Mouse (Mus musculus): ENCODE results near the gene Pou2f3.
A peak's percentile ranks its signal among the peaks of the same experiment; 100 is the strongest.
"Not testable (repeated sequence)": the region's sequence is repeated elsewhere in the genome, so short reads cannot be mapped to it uniquely, and the experiment has no call there.

The Pou2f3 gene

GRCm38 (mm10) chr9:43151779-43152178 lies 58.4 kb downstream of the Pou2f3 start:
- no peak for DNase-seq

GRCm38 (mm10) chr9:43150957-43151356 lies 59.2 kb downstream of the Pou2f3 start:
- DNase-seq, result no peak

GRCm38 (mm10) chr9:43150075-43150474 lies 60.1 kb downstream of the Pou2f3 start:
- DNase-seq, result peak; percentile 48

GRCm38 (mm10) chr9:43149498-43149897 lies 60.7 kb downstream of the Pou2f3 start:
- no peak for DNase-seq

- DNase-seq, result no peak
Observed at GRCm38 (mm10) chr9:43145196-43145595, 65.0 kb downstream of the Pou2f3 start.

- no peak for DNase-seq
Observed at GRCm38 (mm10) chr9:43144206-43144810, 65.9 kb downstream of the Pou2f3 start.

- DNase-seq, result peak; percentile 88
Observed at GRCm38 (mm10) chr9:43141839-43142238, 68.3 kb downstream of the Pou2f3 start.

GRCm38 (mm10) chr9:43133525-43133924 lies 76.6 kb downstream of the Pou2f3 start:
- DNase-seq, result no peak

- no peak for DNase-seq
Observed at GRCm38 (mm10) chr9:43132380-43132779, 77.8 kb downstream of the Pou2f3 start.

GRCm38 (mm10) chr9:43131940-43132339 lies 78.2 kb downstream of the Pou2f3 start:
- no peak for DNase-seq

GRCm38 (mm10) chr9:43130684-43131083 lies 79.5 kb downstream of the Pou2f3 start:
- no peak for DNase-seq

- DNase-seq, result peak; percentile 54
Observed at GRCm38 (mm10) chr9:43127101-43127787, 82.9 kb downstream of the Pou2f3 start.

GRCm38 (mm10) chr9:43122379-43122778 lies 87.8 kb downstream of the Pou2f3 start:
- peak; percentile 43 for DNase-seq

GRCm38 (mm10) chr9:43121948-43122347 lies 88.2 kb downstream of the Pou2f3 start:
- not testable (repeated sequence) for DNase-seq

GRCm38 (mm10) chr9:43116997-43117336 lies 93.2 kb downstream of the Pou2f3 start:
- no peak for DNase-seq

GRCm38 (mm10) chr9:43116134-43116996 lies 93.8 kb downstream of the Pou2f3 start, which contains the start of gene Tmem136:
Gene Tmem136, minus strand, starts transcription at chr9:43116570.
- DNase-seq, result peak; percentile 74

- peak; percentile 45 for DNase-seq
Observed at GRCm38 (mm10) chr9:43115431-43116133, 94.6 kb downstream of the Pou2f3 start.

- no peak for DNase-seq
Observed at GRCm38 (mm10) chr9:43114833-43115232, 95.3 kb downstream of the Pou2f3 start.

GRCm38 (mm10) chr9:43110286-43110980 lies 99.7 kb downstream of the Pou2f3 start:
- no peak for DNase-seq

- DNase-seq, result no peak
Observed at GRCm38 (mm10) chr9:43109125-43109524, 101.0 kb downstream of the Pou2f3 start.

- DNase-seq, result no peak
Observed at GRCm38 (mm10) chr9:43108721-43109120, 101.4 kb downstream of the Pou2f3 start.

- no peak for DNase-seq
Observed at GRCm38 (mm10) chr9:43108081-43108480, 102.1 kb downstream of the Pou2f3 start.
